Mouse (Mus musculus) heart, embryonic 13.5 days (tissue): ENCODE measurements around the gene Szrd1. TPM values are rescaled to one million over a fixed set of nuclear protein-coding genes. Genes with fewer than 3 reads are reported as not detected.

ENCODE experiments used
- ATAC-seq: fragments of 200-750 bp; cut with Nextera tagmentation; 2 replicates; pipeline ENCODE4 v1.8.0; 2017; ENCODE audit warnings: moderate TSS enrichment; ENCODE audit not compliant: insufficient number of reproducible peaks, low FRiP score, low TSS enrichment; ENCODE audit errors: extremely low read depth
- H3K27ac ChIP-seq: fragments of 300-500 bp; sonication (generic); replicated peaks from 2 replicates; pipeline ENCODE4 v1.5.1; 2015; ENCODE audit warnings: moderate library complexity, mild to moderate bottlenecking, inconsistent platforms
- H3K27me3 ChIP-seq: fragments of 300-500 bp; sonication (generic); replicated peaks from 2 replicates; pipeline ENCODE4 v1.6.1; 2015; ENCODE audit warnings: mild to moderate bottlenecking, inconsistent platforms
- H3K36me3 ChIP-seq: fragments of 300-500 bp; sonication (generic); 2 replicates; pipeline ENCODE4 v1.6.1; 2015; ENCODE audit warnings: mild to moderate bottlenecking, inconsistent platforms
- H3K4me1 ChIP-seq: fragments of 300-500 bp; sonication (generic); 2 replicates; pipeline ENCODE4 v1.6.1; 2015; ENCODE audit warnings: inconsistent platforms
- H3K4me2 ChIP-seq: fragments of 300-500 bp; sonication (generic); 2 replicates; pipeline ENCODE4 v1.6.1; 2015; ENCODE audit warnings: inconsistent platforms, mild to moderate bottlenecking, moderate library complexity
- H3K4me3 ChIP-seq: fragments of 300-500 bp; sonication (generic); 2 replicates; pipeline ENCODE4 v1.5.1; 2015; ENCODE audit warnings: moderate library complexity, mild to moderate bottlenecking, inconsistent platforms
- H3K9ac ChIP-seq: fragments of 300-500 bp; sonication (generic); 2 replicates; pipeline ENCODE4 v1.6.1; 2015; ENCODE audit warnings: inconsistent platforms, mild to moderate bottlenecking, moderate library complexity
- H3K9me3 ChIP-seq: fragments of 300-500 bp; sonication (generic); 2 replicates; pipeline ENCODE4 v1.6.1; 2016; ENCODE audit warnings: inconsistent platforms
- WGBS: fragments of 180-500 bp; shearing (Covaris S2); methylation state at CpG from one replicate; pipeline ENCODE4 v1.1.7; 2015; ENCODE audit warnings: mixed read lengths; 5-methylcytosine and 5-hydroxymethylcytosine counted together
- polyA plus RNA-seq: library from polyadenylated mRNA; unstranded; fragments of >200 nt; fragmentation: Nextera tagmentation; extraction: Ambion mirVana; gene quantifications from 2 replicates; pipeline ENCODE4 v1.2.1, GENCODE M21; 2015

Szrd1 gene
- polyA plus RNA-seq, result 31.3 and 33.8 TPM in 2 replicates

DNA sequence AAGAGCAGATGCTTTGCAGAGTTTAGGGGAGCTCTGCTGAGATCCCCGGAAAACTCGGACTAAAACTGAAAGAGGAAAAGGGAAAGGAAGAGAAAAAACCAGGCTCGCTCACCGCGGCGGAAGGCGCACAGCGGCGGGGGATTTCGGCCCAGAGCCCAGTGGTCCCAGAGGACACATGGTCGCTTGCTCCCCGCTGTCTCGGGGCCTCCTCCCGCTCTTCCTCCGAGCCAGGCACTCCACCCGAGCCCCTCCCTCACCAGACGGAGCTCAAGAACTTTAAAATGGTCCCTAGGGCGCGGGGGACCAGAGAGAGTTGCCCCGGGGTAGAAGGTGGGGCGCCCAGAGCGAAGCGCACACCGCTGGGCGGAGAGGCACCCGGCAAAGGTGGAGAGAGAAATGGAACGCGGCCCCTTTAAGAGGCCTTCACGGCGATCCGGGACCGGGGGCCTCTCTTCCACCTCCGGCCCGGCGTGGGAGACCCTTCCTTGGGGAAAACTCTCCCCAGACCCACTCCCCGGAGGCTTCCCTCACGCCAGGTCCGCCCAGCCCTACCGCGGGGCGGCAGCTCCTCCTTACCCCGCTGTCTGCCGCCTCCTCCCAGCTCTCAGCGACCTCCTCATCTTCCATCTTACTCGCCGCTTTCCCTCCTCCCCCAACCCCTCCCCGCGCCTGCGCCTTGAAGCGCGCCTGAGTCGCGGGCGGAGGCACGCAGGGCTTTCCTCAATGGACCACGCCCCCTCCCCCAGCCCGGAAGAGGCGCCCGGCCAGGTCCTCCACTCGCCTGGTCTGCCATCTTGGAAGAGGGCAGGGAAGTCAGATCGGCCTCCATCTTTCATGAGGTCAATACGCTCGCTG is at the start of gene Szrd1:
Szrd1 (minus strand) TSS at position 660 of the 855 bp plus-strand sequence.
- H3K36me3 ChIP-seq, result 0 out of 2 replicates have a peak, but pooled peaks cover 4% of the 10 kb centered on the region
- H3K4me2 ChIP-seq, result peak within 1 kb of the TSS; percentile 97
- peak within 1 kb of the TSS; percentile 88 for H3K9ac ChIP-seq
- H3K9me3 ChIP-seq, result no peaks in the 10 kb centered on the region
- H3K4me3 ChIP-seq, result peak within 1 kb of the TSS; percentile 75
- under 1% methylated on average over 55 of the region's 63 CpGs for whole genome bisulfite sequencing
- peak within 1 kb of the TSS; percentile 96 for H3K27ac ChIP-seq
- H3K27me3 ChIP-seq, result no peaks in the 10 kb centered on the region; the same call in 1 of the 2 replicates
- peak; percentile 92 for ATAC-seq
- H3K4me1 ChIP-seq, result peaks cover 51% of the 10 kb centered on the region

DNA sequence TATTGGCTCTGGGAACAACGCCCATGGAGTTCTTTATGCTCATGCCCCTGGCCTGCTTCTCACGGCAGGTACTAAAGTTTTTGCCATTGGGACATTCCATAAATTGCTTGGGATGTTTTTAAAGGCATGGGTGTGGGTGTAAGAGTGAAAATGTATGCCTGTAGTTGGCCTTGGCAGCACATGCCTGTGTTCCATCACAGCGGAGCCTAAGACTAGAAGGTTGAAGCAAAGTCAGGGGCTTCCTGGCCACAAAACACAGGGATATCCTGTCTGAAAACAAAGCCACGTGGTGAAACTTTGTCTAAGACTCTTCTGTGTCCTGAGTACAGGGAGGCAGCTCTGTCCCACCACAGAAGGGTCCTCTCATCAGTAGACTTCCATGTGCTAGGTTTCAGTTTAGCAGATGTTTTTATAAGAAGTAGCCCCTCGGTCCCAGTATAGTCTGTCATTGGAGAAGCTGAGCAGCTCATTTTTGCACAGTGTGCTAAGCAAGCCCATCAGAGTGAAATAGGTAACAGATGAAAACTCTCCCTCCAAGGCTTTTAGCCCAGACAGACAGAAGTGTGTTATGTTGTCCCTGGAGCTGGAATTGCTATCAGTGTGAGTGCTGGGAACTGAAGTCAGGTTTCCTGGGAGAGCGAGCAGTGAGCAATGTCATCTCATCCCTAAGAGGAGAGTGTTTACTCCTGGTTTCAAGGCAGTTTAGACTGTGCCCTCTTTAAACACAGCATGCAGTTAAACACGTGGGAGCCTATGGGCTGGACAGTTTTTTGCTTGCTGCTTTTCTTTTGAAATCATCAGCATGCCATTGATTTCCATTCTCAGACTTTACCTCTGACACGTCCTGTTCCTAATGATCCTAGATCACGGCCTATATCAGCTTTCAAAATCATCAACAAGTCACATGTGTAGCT is 47.6 kb upstream of the Szrd1 start:
- H3K9ac ChIP-seq, result peak overlapping the region; percentile 24; the same call in 1 of the 2 replicates
- peaks cover 24% of the 10 kb centered on the region for H3K4me1 ChIP-seq
- WGBS, result 66% methylated on average over 9 of the region's 9 CpGs
- peaks cover 50% of the 10 kb centered on the region for H3K36me3 ChIP-seq
- no peak overlapping the region for H3K4me2 ChIP-seq
- peak overlapping the region; percentile 56 for H3K27ac ChIP-seq
- H3K9me3 ChIP-seq, result no peaks in the 10 kb centered on the region
- H3K4me3 ChIP-seq, result no peak overlapping the region
- H3K27me3 ChIP-seq, result no peaks in the 10 kb centered on the region
- no peak for ATAC-seq

DNA sequence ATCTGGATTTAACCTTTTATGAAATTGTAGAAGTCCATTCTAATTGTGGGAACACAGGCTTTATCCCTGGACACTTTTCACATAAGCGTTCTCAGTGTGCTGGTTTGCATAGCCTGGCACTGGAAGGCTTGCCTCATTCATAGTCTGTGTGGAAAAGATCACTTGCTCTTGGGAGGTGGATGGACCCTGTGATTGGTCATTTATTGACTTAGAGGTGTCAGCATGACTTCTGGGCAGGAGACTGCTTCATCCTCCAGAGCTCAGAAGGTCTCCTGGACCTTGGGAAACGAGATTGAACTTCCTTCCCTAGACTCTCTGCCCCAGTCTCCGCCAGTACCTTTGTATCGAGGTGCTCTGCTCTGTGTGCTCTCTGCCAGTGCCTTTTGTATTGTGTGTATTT is 44.9 kb upstream of the Szrd1 start:
- Histone ChIP-seq H3K36me3 (peaks cover 51% of the 10 kb centered on the region), H3K27me3 (no peaks in the 10 kb centered on the region), H3K4me2 (no peak overlapping the region), H3K4me3 (no peak overlapping the region), H3K9me3 (no peaks in the 10 kb centered on the region), H3K9ac (no peak overlapping the region), H3K27ac (no peak overlapping the region), H3K4me1 (peaks cover 24% of the 10 kb centered on the region)
- no peak for ATAC-seq
- WGBS, result 89% methylated on average over 4 of the region's 4 CpGs

DNA sequence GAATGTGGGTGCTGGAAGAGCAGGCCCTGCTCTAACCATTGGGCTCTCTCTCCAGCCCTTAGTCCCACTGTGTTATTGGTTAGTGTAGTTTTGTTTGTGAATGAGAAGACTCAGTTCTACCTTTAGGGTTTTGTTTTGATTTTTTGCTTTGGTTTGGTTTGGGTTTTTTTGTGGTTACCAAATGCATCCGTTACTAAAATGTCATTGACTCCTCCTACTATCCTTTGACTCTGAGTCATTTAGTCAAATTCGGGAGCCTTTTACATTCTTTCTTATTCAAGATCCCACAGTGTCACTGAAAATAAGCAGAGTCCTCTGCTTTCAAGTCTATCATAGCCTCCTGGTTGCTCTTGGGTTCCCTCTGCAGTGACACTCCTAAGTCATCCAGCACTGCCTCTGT is 44.4 kb upstream of the Szrd1 start:
- H3K27me3 ChIP-seq, result no peaks in the 10 kb centered on the region
- H3K4me1 ChIP-seq, result peaks cover 24% of the 10 kb centered on the region
- no peak overlapping the region for H3K27ac ChIP-seq
- no peak overlapping the region for H3K4me3 ChIP-seq
- WGBS, result 86% methylated on average over 2 of the region's 2 CpGs
- H3K9me3 ChIP-seq, result no peaks in the 10 kb centered on the region
- H3K4me2 ChIP-seq, result no peak overlapping the region
- H3K36me3 ChIP-seq, result peaks cover 49% of the 10 kb centered on the region
- H3K9ac ChIP-seq, result no peak overlapping the region
- ATAC-seq, result no peak

DNA sequence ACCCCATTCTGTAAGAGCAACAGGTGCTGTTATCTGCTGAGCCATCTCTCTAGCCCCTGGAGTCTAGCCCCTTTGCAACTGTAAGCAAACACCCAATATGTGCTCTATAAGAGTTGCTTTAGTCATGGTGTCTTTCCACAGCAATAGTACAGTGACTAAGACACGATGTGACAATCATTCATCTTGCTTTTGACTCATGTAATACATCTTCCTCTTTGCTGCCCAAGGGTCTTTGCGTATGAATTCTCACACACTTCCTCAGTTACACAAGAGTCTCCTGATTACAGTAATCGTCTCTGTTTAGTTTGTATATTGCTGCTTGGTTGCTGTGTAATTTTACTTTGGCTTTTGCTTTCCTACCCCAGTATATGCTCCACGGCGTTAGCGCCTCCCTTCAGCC is 42.4 kb upstream of the Szrd1 start:
- H3K4me1 ChIP-seq, result peaks cover 21% of the 10 kb centered on the region
- no peak overlapping the region for H3K4me2 ChIP-seq
- no peak overlapping the region for H3K27ac ChIP-seq
- H3K9ac ChIP-seq, result no peak overlapping the region
- no peaks in the 10 kb centered on the region for H3K9me3 ChIP-seq
- peaks cover 60% of the 10 kb centered on the region for H3K36me3 ChIP-seq
- no peaks in the 10 kb centered on the region for H3K27me3 ChIP-seq
- no peak for ATAC-seq
- no peak overlapping the region for H3K4me3 ChIP-seq
- 94% methylated on average over 6 of the region's 6 CpGs for WGBS

DNA sequence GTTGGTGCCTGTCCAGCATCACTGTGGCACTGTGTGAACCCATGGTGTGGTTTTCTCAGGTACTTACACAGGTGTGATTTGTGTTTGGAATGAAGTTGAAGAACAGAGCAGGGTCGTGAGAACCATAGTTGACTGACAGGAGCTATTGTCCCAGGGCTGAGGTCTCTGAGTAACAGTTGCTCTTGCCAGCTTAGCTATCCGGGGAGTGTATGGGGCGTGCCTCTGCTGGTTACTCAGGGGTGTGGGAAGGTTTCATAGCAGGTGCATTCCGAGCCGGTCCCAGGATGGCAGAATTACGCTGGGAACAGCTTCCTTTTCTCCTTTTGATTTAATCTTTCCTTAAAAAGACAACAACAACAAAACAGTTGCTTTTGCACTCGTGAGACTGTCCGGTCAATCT is 41.3 kb upstream of the Szrd1 start:
- Histone ChIP-seq H3K4me2 (no peak overlapping the region), H3K9ac (no peak overlapping the region), H3K9me3 (no peaks in the 10 kb centered on the region), H3K27me3 (no peaks in the 10 kb centered on the region), H3K4me3 (no peak overlapping the region), H3K4me1 (peaks cover 21% of the 10 kb centered on the region), H3K36me3 (peaks cover 65% of the 10 kb centered on the region), H3K27ac (no peak overlapping the region)
- WGBS, result 89% methylated on average over 8 of the region's 8 CpGs
- no peak for ATAC-seq

DNA sequence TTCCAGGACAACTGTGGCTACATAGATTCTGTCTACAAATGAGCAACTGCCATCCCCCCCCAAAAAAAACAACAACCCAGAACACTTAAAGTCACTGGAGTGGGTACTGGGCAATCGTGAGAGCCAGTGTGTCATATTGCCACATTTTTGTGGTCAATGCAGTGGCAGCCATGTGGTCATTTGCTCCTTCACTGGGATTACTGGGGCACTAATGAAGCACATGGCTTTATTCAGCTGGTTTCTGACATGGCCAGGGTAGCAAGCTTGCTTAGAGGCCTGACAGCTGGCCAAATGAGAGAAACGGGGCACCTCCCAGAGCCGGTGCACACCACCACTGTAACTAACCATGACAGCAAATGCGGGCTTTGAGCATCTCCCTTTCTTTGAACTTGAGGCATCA is 38.9 kb upstream of the Szrd1 start:
- ATAC-seq, result no peak
- H3K27ac ChIP-seq, result no peak overlapping the region
- no peak overlapping the region for H3K4me2 ChIP-seq
- WGBS, result 83% methylated on average over 4 of the region's 4 CpGs
- peaks cover 18% of the 10 kb centered on the region for H3K4me1 ChIP-seq
- H3K4me3 ChIP-seq, result no peak overlapping the region
- no peaks in the 10 kb centered on the region for H3K27me3 ChIP-seq
- no peaks in the 10 kb centered on the region for H3K9me3 ChIP-seq
- H3K9ac ChIP-seq, result no peak overlapping the region
- peaks cover 66% of the 10 kb centered on the region for H3K36me3 ChIP-seq

DNA sequence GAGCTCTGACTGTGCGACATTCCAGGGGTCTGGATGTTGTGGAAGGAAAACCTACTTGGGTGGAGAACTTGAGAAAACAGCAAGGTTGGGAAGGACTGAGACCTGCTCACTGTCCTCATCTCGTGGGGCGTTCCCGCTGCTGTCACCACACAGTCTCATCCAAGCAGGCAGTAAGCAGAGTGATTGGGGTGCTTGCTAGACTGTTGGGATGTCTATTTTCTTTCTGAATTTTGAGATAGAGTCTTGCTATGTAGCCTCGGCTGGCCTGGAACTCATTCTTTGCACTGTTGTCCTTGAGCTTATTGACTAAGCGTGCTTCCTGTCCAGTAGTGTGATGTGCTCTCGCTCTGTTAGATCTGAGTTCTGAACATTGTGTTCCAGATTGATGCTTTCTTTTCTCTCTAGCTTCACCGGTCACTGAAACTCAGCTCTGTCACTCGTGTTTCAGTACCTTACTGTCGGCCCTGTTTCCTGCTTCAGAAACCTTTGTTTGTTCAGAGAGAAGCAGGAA is 36.8 kb upstream of the Szrd1 start:
- 65% methylated on average over 10 of the region's 10 CpGs for WGBS
- Histone ChIP-seq H3K27me3 (no peaks in the 10 kb centered on the region), H3K9ac (peak overlapping the region; percentile 28; the same call in 1 of the 2 replicates), H3K36me3 (peaks cover 63% of the 10 kb centered on the region), H3K4me3 (no peak overlapping the region), H3K4me1 (peaks cover 18% of the 10 kb centered on the region), H3K4me2 (no peak overlapping the region), H3K27ac (peak overlapping the region; percentile 58), H3K9me3 (no peaks in the 10 kb centered on the region)
- ATAC-seq, result no peak

DNA sequence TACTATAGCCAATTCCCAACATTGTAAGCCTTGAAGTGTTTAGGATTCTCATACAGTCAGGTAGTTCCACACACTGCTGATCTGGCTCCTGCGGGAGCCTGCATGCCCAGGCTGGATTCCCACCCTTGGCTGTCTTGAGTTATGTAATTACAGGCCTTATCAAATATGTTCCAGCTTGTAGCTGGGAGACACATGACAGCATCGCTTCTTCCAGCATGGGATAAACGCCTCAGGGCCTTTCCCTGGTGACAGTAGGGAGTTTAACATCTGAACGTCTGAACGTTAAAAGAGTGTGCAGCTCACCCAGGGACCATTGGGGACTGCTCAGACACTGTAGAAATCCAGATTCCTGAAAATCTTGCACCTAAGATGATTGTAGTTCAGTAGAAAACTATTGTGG is 36.2 kb upstream of the Szrd1 start:
- Histone ChIP-seq H3K4me1 (peaks cover 18% of the 10 kb centered on the region), H3K4me2 (no peak overlapping the region), H3K9ac (no peak overlapping the region), H3K36me3 (peaks cover 63% of the 10 kb centered on the region), H3K9me3 (no peaks in the 10 kb centered on the region), H3K27me3 (no peaks in the 10 kb centered on the region), H3K27ac (peak overlapping the region; percentile 58; the same call in 1 of the 2 replicates), H3K4me3 (no peak overlapping the region)
- no peak for ATAC-seq
- 51% methylated on average over 5 of the region's 5 CpGs for WGBS

DNA sequence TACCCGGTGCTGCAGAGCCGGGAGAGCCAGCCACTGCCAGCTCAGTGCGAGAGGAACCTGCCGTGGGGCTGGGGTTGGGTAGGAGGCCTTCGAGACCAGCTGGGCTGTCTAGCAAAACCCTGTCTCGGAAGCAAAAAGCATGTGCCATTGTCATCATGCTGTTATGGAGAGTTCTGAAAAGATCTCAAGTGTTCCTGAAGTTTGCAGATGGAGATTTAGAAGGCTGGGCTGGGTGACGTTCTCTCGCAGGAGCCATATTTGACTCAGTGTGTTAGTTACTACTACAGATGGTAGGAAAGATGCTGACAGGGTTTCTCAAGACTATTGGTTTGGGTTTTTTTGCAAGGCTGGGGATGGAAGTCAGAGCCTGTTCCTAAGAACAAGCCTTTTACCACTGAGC is 32.5 kb upstream of the Szrd1 start:
- H3K27me3 ChIP-seq, result no peaks in the 10 kb centered on the region
- H3K9me3 ChIP-seq, result no peaks in the 10 kb centered on the region
- H3K36me3 ChIP-seq, result peaks cover 77% of the 10 kb centered on the region
- WGBS, result 92% methylated on average over 8 of the region's 8 CpGs
- peaks cover 16% of the 10 kb centered on the region for H3K4me1 ChIP-seq
- no peak overlapping the region for H3K4me2 ChIP-seq
- ATAC-seq, result no peak
- no peak overlapping the region for H3K27ac ChIP-seq
- H3K9ac ChIP-seq, result no peak overlapping the region
- no peak overlapping the region for H3K4me3 ChIP-seq

DNA sequence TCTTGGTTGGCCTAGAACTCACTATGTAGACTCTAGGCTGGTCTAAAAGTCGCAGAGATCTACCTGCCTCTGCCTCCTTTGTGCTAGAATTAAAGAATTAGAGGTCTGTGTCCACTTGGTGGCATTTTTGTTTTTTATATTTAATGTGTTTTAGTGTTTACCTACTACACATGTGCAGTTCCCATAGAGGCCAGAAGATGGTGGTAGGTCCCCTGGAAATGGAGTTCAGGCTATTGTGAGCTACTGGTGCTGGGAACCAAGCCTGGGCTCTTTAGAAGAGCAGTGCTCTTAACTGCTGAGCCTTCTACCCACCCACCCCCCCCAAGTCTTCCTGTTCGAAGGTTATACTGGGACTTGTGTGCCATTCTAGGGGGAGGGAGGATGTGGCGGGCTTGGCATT is 27.6 kb upstream of the Szrd1 start:
- 0 out of 2 replicates have a peak, but pooled peaks cover 5% of the 10 kb centered on the region for H3K4me1 ChIP-seq
- peaks cover 55% of the 10 kb centered on the region for H3K36me3 ChIP-seq
- 92% methylated on average over 3 of the region's 3 CpGs for WGBS

More for the DNA sequence above, 27.6 kb upstream of the Szrd1 start:
- H3K4me2 ChIP-seq, result no peak overlapping the region
- no peaks in the 10 kb centered on the region for H3K27me3 ChIP-seq
- no peaks in the 10 kb centered on the region for H3K9me3 ChIP-seq
- no peak overlapping the region for H3K27ac ChIP-seq
- no peak overlapping the region for H3K4me3 ChIP-seq
- ATAC-seq, result no peak
- no peak overlapping the region for H3K9ac ChIP-seq
